Mouse (Mus musculus): ENCODE measurements around the gene Cryab. TPM values are rescaled to one million over a fixed set of nuclear protein-coding genes. Genes with fewer than 3 reads are reported as not detected.

Gene Cryab
- total RNA-seq, 1 experiment from 2014 or later = 0.41 TPM

GRCm38 (mm10) chr9:50740867-50741784, 10.0 kb upstream of the Cryab start:
- ATAC-seq (replicated peaks; ENCODE audit: low read depth, poor library complexity, severe bottlenecking) = no peak

GRCm38 (mm10) chr9:50742261-50742660, 8.9 kb upstream of the Cryab start:
- no peak for ATAC-seq (replicated peaks; ENCODE audit: low read depth, poor library complexity, severe bottlenecking)

- ATAC-seq (replicated peaks; ENCODE audit: low read depth, poor library complexity, severe bottlenecking) = no peak
These were observed 8.4 kb upstream of the Cryab start for GRCm38 (mm10) chr9:50742744-50743143.

GRCm38 (mm10) chr9:50745806-50746205, 5.3 kb upstream of the Cryab start:
- no peak for ATAC-seq (replicated peaks; ENCODE audit: low read depth, poor library complexity, severe bottlenecking)

GRCm38 (mm10) chr9:50746214-50746677, 4.9 kb upstream of the Cryab start, which contains the start of gene 2310030G06Rik:
Gene 2310030G06Rik, minus strand, starts transcription at chr9:50746536.
- no peak for ATAC-seq (replicated peaks; ENCODE audit: low read depth, poor library complexity, severe bottlenecking)

- no peak for ATAC-seq (replicated peaks; ENCODE audit: low read depth, poor library complexity, severe bottlenecking)
These were observed 419 bp upstream of the Cryab start for GRCm38 (mm10) chr9:50750706-50751105.

DNA sequence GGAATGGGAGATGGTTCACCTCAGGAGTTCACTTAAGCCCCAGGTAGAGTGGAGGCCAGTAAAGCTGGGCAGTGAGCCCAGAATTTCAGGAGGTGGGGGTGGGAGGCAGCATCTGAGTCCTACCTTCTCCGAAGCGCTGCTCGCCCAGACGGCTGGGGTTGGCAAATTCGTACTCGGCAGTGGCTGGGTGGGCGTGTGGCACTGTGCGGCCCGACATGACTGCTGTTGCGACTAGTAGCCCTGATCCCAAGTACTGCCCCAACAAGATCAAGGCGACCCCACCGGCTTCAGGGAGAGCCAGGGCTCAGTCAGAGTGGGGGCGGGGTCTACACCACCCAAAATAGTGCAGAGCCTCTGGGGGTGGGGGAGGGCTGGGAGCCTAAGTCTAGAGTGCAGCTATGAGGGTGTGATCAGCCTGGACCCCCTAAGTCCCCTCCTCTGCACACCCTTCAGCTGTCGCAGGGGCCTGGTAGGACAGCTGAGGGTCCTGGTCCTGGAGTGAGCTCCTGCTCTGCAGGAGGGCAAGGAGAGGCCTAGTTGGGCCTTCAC, 1.0 kb downstream of the Cryab start, which contains the start of gene Hspb2:
Hspb2 (minus strand) TSS at position 301 of the 549 bp plus-strand sequence.
- ATAC-seq (replicated peaks; ENCODE audit: low read depth, poor library complexity, severe bottlenecking) = no peak

- no peak for ATAC-seq (replicated peaks; ENCODE audit: low read depth, poor library complexity, severe bottlenecking)
These were observed 1.9 kb downstream of the Cryab start for GRCm38 (mm10) chr9:50752784-50753615.

DNA sequence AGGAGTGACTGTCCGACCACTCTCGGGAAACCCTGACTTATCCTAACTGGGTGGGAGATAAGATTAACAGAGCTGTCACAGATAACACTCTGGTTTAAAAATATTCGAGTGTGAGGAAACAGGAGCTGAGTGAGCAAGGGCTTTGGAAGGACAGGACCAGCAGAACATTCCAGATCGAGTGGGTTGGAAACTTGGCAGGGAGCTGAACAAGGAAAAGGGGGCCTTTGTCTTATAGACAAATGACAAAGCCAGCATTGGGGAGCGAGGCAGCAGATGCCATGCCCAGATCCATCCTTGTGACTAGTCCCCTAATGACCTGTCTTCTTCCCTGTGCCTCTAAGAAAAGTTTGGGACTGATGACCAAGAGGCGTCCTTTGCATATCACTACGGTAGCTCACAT, 2.8 kb downstream of the Cryab start:
- ATAC-seq (replicated peaks; ENCODE audit: low read depth, poor library complexity, severe bottlenecking) = no peak

DNA sequence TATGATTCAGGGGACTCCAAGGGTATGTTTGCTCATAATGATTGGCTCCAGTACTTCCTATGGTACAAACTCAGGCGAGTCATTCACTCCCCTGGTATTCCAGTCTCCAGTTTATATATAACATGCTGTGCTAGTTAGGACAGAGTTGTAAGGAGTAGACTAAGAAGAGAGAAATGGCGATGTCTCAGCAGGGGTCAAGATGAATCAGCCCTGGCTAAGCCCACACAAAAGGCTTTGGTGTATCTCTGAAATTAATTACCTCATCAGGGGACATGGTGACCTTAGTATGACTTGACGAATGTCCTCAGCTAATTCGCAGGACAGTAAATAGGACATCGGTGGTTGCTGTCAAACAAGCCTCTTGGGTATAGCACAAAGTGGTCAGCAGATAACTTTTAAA, 5.6 kb downstream of the Cryab start:
- ATAC-seq (replicated peaks; ENCODE audit: low read depth, poor library complexity, severe bottlenecking) = no peak

- peak; percentile 76 for ATAC-seq (replicated peaks; ENCODE audit: low read depth, poor library complexity, severe bottlenecking)
These were observed 10.6 kb downstream of the Cryab start for GRCm38 (mm10) chr9:50761520-50762243.

GRCm38 (mm10) chr9:50763331-50763730, 12.2 kb downstream of the Cryab start:
- no peak for ATAC-seq (replicated peaks; ENCODE audit: low read depth, poor library complexity, severe bottlenecking)

- ATAC-seq (replicated peaks; ENCODE audit: low read depth, poor library complexity, severe bottlenecking) = no peak
These were observed 16.5 kb downstream of the Cryab start for GRCm38 (mm10) chr9:50767531-50768106.

- ATAC-seq (replicated peaks; ENCODE audit: low read depth, poor library complexity, severe bottlenecking) = peak; percentile 95
These were observed 17.2 kb downstream of the Cryab start, which contains the start of gene Fdxacb1 for GRCm38 (mm10) chr9:50768107-50769002. Gene Fdxacb1, plus strand, starts transcription at chr9:50768236.

GRCm38 (mm10) chr9:50770011-50770410, 18.9 kb downstream of the Cryab start:
- ATAC-seq (replicated peaks; ENCODE audit: low read depth, poor library complexity, severe bottlenecking) = no peak

- ATAC-seq (replicated peaks; ENCODE audit: low read depth, poor library complexity, severe bottlenecking) = peak; percentile 71
These were observed 22.9 kb downstream of the Cryab start for GRCm38 (mm10) chr9:50774026-50774462.

- peak; percentile 64 for ATAC-seq (replicated peaks; ENCODE audit: low read depth, poor library complexity, severe bottlenecking)
These were observed 24.0 kb downstream of the Cryab start, which contains the start of the genes Alg9 and 1110032A03Rik for GRCm38 (mm10) chr9:50774991-50775612. Gene Alg9, plus strand, starts transcription at chr9:50775019. Gene 1110032A03Rik, minus strand, starts transcription at chr9:50775520.

All from common myeloid progenitor, adult 5-6 weeks (primary cell).